Mouse (Mus musculus) ES-Bruce4 (cell line): ENCODE measurements around the gene Abcb5. TPM values are rescaled to one million over a fixed set of nuclear protein-coding genes. Genes with fewer than 3 reads are reported as not detected.

Experiments
- H3K27ac ChIP-seq: 2 replicates; pipeline ENCODE4 v1.5.1; 2012; ENCODE audit warnings: low read length, inconsistent platforms; ENCODE audit not compliant: insufficient read depth
- H3K27me3 ChIP-seq: 2 replicates; pipeline ENCODE4 v1.6.1; 2012; ENCODE audit warnings: mild to moderate bottlenecking, low read length, inconsistent platforms; ENCODE audit not compliant: control insufficient read depth, poor library complexity, insufficient read depth, severe bottlenecking
- H3K36me3 ChIP-seq: 2 replicates; pipeline ENCODE4 v1.6.1; 2012; ENCODE audit warnings: inconsistent platforms, mild to moderate bottlenecking, low read length, moderate library complexity; ENCODE audit not compliant: control insufficient read depth, poor library complexity, insufficient read depth, severe bottlenecking
- H3K4me1 ChIP-seq: one replicate; pipeline ENCODE4 v1.8.1; 2011; ENCODE audit warnings: low read length; ENCODE audit not compliant: control insufficient read depth, insufficient read depth
- H3K4me3 ChIP-seq: 2 replicates; pipeline ENCODE4 v1.5.1; 2011; ENCODE audit warnings: low read depth, mild to moderate bottlenecking, low read length
- H3K9ac ChIP-seq: 2 replicates; pipeline ENCODE4 v1.6.1; 2012; ENCODE audit warnings: low read depth, mild to moderate bottlenecking, inconsistent platforms; ENCODE audit not compliant: poor library complexity, severe bottlenecking
- H3K9me3 ChIP-seq: replicated peaks from 2 replicates; pipeline ENCODE4 v1.6.1; 2012; ENCODE audit warnings: mild to moderate bottlenecking, low read length, inconsistent platforms; ENCODE audit not compliant: control insufficient read depth, poor library complexity, insufficient read depth, severe bottlenecking
- CTCF ChIP-seq: IDR thresholded peaks from one replicate; pipeline ENCODE4 v1.8.1; 2011; ENCODE audit warnings: low read depth, low read length
- EP300 ChIP-seq: IDR thresholded peaks from 2 replicates; pipeline ENCODE4 v1.6.1; 2011; ENCODE audit warnings: low read depth, low read length; ENCODE audit not compliant: insufficient read depth
- POLR2A ChIP-seq: IDR thresholded peaks from one replicate; pipeline ENCODE4 v1.8.1; 2011; ENCODE audit warnings: low read length; ENCODE audit not compliant: insufficient read depth
- polyA plus RNA-seq: library from polyadenylated mRNA; stranded (reverse); fragments of >200 nt; gene quantifications from 2 replicates; pipeline ENCODE4 v1.2.4, GENCODE M21; 2011; ENCODE audit warnings: low read depth; ENCODE audit not compliant: missing spikeins, insufficient read depth, insufficient read length

Gene Abcb5
- polyA plus RNA-seq, 1 experiment, result not detected

DNA sequence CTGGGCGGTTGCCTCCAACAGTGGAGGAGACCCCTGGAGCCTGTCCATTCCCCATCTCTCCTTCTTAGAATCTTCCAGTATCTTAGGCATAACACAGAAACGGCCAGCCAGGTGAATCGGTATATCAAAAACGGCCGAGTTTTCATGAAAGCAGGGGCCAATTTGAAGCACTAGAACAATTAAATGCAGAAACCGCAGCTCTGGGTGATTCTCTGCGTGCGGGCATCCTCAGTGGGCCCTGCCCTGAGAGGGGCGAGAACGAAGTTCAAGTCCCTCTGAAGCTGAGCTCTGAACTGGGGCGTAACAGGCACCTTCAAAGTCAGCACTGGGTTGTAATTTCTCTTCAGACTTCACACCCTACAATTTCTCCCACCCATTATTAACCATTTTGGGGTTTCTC lies 128.9 kb downstream of the Abcb5 start:
- peak overlapping the region; percentile 5; the same call in 1 of the 2 replicates for H3K9ac ChIP-seq
- no peaks in the 10 kb centered on the region for H3K4me1 ChIP-seq
- H3K27ac ChIP-seq, result no peak overlapping the region
- H3K27me3 ChIP-seq, result peaks cover 28% of the 10 kb centered on the region
- H3K36me3 ChIP-seq, result no peaks in the 10 kb centered on the region
- H3K4me3 ChIP-seq, result peak overlapping the region; percentile 56
- TF ChIP-seq POLR2A (no peak), EP300 (no peak), CTCF (no peak)
- H3K9me3 ChIP-seq, result no peaks in the 10 kb centered on the region

- peak overlapping the region; percentile 5; the same call in 1 of the 2 replicates for H3K9ac ChIP-seq
- no peaks in the 10 kb centered on the region for H3K9me3 ChIP-seq
- no peaks in the 10 kb centered on the region for H3K4me1 ChIP-seq
- no peak overlapping the region for H3K27ac ChIP-seq
- 0 out of 2 replicates have a peak, but pooled peaks have one; percentile 13 for TF ChIP-seq EP300
- no peak for TF ChIP-seq POLR2A
- H3K27me3 ChIP-seq, result peaks cover 25% of the 10 kb centered on the region
- H3K36me3 ChIP-seq, result no peaks in the 10 kb centered on the region
- H3K4me3 ChIP-seq, result peak overlapping the region; percentile 56
These were observed 129.5 kb downstream of the Abcb5 start for GRCm38 (mm10) chr12:118836411-118837341.

- no peak overlapping the region for H3K9ac ChIP-seq
- H3K27ac ChIP-seq, result no peak overlapping the region
- no peaks in the 10 kb centered on the region for H3K9me3 ChIP-seq
- TF ChIP-seq EP300, result no peak
- TF ChIP-seq CTCF, result no peak
- no peak for TF ChIP-seq POLR2A
- H3K27me3 ChIP-seq, result no peaks in the 10 kb centered on the region
- no peak overlapping the region for H3K4me3 ChIP-seq
- no peaks in the 10 kb centered on the region for H3K4me1 ChIP-seq
- H3K36me3 ChIP-seq, result no peaks in the 10 kb centered on the region
These were observed 136.3 kb downstream of the Abcb5 start for GRCm38 (mm10) chr12:118829881-118830280.

Other genes starting within 250 kb of the Abcb5 start
- gene Sp8, start 120.1 kb downstream of the Abcb5 start, polyA plus RNA-seq, result 0.31 and 0.35 TPM in 2 replicates